Mouse (Mus musculus) spleen, adult 2 months (tissue): ENCODE measurements at regions not wholly inside any gene's neighbourhood (a gene's known extent, or its start where the extent isn't known, plus 50 kb on each side); places are given as distances from the start of the nearest gene placed in this dataset.
"Not testable (repeated sequence)": the region's sequence is repeated elsewhere in the genome, so short reads cannot be mapped to it uniquely, and the experiment has no call there.

Experiments used
- CTCF ChIP-seq: fragments of 200-500 bp; IDR thresholded peaks from 2 replicates; pipeline ENCODE4 v1.5.1; 2011; ENCODE audit warnings: mild to moderate bottlenecking, inconsistent platforms; ENCODE audit not compliant: insufficient read depth, insufficient read length, insufficient replicate concordance; ENCODE audit errors: extremely low read depth
- POLR2A ChIP-seq: fragments of 200-500 bp; IDR thresholded peaks from 2 replicates; pipeline ENCODE4 v1.6.1; 2011; ENCODE audit warnings: low read depth, low read length, inconsistent platforms

GRCm38 (mm10) chrX:50655380-50655779 lies 185.5 kb upstream of the Stk26 start:
- TF ChIP-seq CTCF, POLR2A: not testable (repeated sequence)
